Mouse (Mus musculus): ENCODE measurements around the gene Psg16. TPM values are rescaled to one million over a fixed set of nuclear protein-coding genes. Genes with fewer than 3 reads are reported as not detected.

The Psg16 gene
- not detected in 2 replicates for polyA plus RNA-seq (2012; ENCODE audit: insufficient read depth, insufficient read length, missing spikeins)

GRCm38 (mm10) chr7:17073904-17074615 is at the start of gene Psg16:
Gene Psg16 (plus strand): TSS chr7:17074040.
- Histone ChIP-seq H3K4me1 (ENCODE audit: control insufficient read depth, insufficient read depth, insufficient read length, low read length) (no peaks in the 10 kb centered on the region), H3K27ac (replicated peaks; ENCODE audit: low read depth, low read length) (no peak within 1 kb of the TSS), H3K4me3 (ENCODE audit: insufficient read depth, low read depth, low read length) (no peak within 1 kb of the TSS)

DNA sequence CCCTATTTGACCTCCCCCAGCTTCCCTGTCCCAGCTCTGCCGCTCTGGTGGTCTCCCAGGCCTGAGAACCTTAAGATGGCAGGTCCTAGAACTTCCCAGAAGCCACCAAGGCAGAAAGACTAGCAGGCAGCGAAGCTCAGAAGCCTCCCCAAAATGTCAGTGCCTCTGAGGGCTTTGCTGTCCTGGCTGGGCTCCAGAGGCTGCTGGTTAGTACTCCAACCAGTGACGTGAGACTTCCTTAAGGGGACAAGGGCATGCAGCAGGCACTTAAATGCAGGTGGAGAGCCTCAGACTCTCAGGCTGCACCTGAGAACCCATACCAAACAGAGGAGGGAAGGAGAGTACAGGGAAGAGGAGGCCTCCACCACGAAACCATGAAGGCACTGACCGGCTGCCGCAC is 49.7 kb upstream of the Psg16 start:
- H3K4me3 ChIP-seq (ENCODE audit: insufficient read depth, low read depth, low read length): peak overlapping the region; percentile 4; the same call in 1 of the 2 replicates
- peak overlapping the region; percentile 57 for H3K27ac ChIP-seq (replicated peaks; ENCODE audit: low read depth, low read length)
- H3K4me1 ChIP-seq (ENCODE audit: control insufficient read depth, insufficient read depth, insufficient read length, low read length): peaks cover 35% of the 10 kb centered on the region

DNA sequence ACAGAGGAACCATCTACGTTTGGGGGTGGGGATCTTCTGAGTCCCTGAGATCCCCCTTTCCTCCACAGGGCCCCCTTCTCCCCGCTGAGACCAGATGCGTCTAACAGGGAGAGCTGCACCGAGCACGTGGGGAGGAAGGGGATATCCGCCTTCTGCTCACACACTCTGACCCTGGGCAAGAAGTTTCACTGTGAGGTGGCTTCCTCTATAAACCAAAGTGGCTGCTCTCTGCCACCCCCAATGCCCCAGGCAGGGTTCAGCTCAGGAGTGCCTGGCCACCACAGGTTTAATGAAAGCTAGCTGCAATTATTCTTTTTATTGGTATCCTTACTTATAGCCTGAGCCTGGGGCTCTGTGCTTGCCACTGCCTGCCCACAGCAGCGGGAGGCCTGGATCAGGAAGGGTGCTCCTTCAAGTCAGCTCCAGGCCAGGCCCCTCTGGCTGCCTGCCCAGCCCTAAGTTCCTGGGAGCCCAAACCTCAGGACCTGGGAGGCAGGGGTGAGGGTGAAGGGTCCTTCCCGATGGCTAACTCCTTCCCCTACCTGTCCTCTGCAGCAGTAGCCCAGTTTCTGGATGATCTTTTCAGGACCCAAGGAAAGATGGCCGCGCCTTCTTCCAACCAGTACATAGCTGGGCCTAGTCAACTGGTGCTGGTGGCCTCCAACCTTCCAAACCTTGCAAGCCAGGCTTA is 48.9 kb upstream of the Psg16 start:
- peak overlapping the region; percentile 57 for H3K27ac ChIP-seq (replicated peaks; ENCODE audit: low read depth, low read length)
- H3K4me3 ChIP-seq (ENCODE audit: insufficient read depth, low read depth, low read length): no peak overlapping the region
- H3K4me1 ChIP-seq (ENCODE audit: control insufficient read depth, insufficient read depth, insufficient read length, low read length): peaks cover 35% of the 10 kb centered on the region

- H3K4me3 ChIP-seq (ENCODE audit: insufficient read depth, low read depth, low read length): 0 out of 2 replicates have a peak overlapping the region, but pooled peaks have one; percentile 7
- H3K27ac ChIP-seq (replicated peaks; ENCODE audit: low read depth, low read length): peak overlapping the region; percentile 57
- peaks cover 35% of the 10 kb centered on the region for H3K4me1 ChIP-seq (ENCODE audit: control insufficient read depth, insufficient read depth, insufficient read length, low read length)
Measured at GRCm38 (mm10) chr7:17025505-17025894, 48.3 kb upstream of the Psg16 start.

DNA sequence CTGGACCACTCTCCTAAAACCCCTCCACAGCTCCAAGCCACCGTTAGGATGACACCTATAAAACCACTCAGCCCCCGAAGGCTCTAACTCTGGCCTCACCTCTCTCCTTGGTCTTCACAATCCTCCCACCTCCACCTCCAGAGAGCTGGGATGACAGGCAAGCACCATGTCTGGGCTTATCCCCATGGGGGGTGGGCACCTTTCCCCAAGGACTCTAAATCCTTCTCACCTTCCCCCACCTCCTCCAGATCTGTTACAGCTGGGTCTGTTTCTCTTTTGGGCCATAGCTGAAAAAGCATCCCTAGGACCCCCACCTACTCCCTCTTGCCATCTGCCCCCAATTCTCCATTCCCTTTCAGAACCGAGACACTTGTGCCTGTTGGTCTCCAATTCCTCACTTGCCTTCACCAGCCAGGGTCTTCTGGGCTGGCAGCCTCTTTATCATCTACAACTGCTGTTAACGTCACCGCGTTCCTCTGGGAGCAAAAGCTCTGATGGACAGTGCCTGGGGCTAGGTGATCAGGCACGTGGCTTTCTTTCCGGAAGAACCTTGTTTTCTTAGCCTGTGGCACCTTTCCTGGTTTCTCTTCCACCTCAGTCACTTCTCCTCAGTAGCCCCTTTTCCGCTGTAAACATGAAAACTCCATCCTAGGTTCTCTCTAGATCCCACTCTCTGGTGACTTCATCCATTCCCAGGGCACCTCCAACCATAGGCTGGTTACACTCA is 47.8 kb upstream of the Psg16 start:
- H3K4me3 ChIP-seq (ENCODE audit: insufficient read depth, low read depth, low read length): peak overlapping the region; percentile 95
- H3K4me1 ChIP-seq (ENCODE audit: control insufficient read depth, insufficient read depth, insufficient read length, low read length): peaks cover 35% of the 10 kb centered on the region

DNA sequence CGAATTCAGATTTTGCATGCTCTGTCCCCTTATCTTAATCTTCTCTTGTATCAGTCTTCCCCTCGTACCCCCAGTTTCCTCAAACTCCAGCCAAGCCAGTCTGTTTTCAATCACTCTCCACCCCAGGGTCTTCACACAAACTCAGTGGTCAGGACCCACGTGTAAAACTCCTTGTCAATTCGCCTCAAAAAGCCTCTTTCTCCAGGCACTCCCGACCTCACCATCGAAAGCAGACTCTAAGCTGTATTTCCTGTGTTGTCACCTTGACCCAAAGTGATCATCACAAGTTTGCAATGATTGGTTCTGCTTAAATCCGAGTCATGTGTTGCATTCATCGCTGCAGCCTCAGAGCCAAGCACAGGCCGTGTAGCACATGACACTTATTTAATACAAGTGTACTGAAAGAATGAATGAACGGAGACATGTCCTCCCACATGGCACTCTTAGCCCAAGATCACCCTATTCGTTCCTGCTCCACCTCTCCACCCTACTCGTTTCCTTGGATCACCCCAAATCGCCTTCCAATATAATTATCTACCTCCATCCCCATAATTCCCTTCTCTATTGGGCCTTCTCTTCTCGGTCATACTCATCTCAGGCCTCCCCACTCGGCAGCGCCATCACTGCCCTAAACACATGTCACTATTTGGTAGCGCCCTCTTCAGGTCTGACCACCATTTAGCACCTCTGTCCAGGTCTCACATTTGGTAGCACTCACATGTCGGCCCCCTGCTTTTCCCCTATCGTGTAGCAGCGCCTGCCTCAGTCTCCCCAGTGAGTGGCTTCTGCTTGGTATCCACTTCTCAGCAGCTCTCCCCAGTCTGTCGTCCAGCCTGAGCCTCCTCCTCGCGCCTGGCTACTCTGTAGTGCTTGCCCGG is 46.9 kb upstream of the Psg16 start:
- Histone ChIP-seq H3K27ac (replicated peaks; ENCODE audit: low read depth, low read length) (peak overlapping the region; percentile 95), H3K4me3 (ENCODE audit: insufficient read depth, low read depth, low read length) (peak overlapping the region; percentile 95), H3K4me1 (ENCODE audit: control insufficient read depth, insufficient read depth, insufficient read length, low read length) (peaks cover 35% of the 10 kb centered on the region)

More for the DNA sequence above, 47.8 kb upstream of the Psg16 start:
- H3K27ac ChIP-seq (replicated peaks; ENCODE audit: low read depth, low read length): peak overlapping the region; percentile 57

DNA sequence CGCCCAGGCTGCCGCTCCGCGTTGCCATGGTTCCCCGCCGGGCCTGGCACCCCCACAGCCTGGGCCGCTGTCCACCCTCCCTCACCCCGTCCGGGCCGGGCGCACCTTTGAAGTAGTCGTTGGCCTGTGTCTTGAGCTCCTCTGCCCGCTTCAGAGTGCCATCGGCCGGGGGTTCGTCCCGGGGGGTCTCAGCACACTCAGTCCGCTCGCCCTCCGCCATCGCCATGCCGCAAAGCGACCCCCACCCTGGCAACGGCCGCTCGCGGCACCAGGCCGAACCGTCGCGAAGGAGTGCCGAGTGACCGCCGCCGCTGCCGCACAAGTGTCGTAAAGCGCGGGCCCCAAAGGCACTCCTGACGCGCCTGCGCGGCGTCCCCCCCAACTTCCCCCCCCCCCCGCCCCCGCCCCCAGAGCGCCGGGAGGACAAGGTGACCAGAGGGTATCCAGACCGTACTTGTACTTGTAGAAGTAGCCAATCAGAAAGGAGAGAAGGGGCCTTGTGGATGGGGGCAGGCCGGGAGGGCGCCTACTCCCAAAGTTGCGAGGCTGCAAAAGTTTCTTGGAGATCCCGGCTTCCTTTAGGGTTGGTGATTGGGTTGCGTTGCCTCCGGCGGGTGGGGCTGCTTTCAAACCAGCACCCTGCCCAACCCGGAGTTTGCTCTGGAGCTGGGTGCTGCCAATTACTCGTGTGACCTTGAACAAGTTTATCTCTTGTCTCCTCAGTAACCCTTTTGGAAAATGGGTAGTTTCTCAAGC is 46.1 kb upstream of the Psg16 start, which contains the start of gene Ppp5c:
Gene Ppp5c, minus strand, starts transcription at position 337 of the 756 bp plus-strand sequence.
- Histone ChIP-seq H3K27ac (replicated peaks; ENCODE audit: low read depth, low read length) (peak within 1 kb of the TSS; percentile 95), H3K4me1 (ENCODE audit: control insufficient read depth, insufficient read depth, insufficient read length, low read length) (peaks cover 35% of the 10 kb centered on the region), H3K4me3 (ENCODE audit: insufficient read depth, low read depth, low read length) (peak within 1 kb of the TSS; percentile 95)

- no peak overlapping the region for H3K4me3 ChIP-seq (ENCODE audit: insufficient read depth, low read depth, low read length)
- H3K27ac ChIP-seq (replicated peaks; ENCODE audit: low read depth, low read length): no peak overlapping the region
- H3K4me1 ChIP-seq (ENCODE audit: control insufficient read depth, insufficient read depth, insufficient read length, low read length): peaks cover 26% of the 10 kb centered on the region
Measured at GRCm38 (mm10) chr7:17028923-17029322, 44.9 kb upstream of the Psg16 start.

DNA sequence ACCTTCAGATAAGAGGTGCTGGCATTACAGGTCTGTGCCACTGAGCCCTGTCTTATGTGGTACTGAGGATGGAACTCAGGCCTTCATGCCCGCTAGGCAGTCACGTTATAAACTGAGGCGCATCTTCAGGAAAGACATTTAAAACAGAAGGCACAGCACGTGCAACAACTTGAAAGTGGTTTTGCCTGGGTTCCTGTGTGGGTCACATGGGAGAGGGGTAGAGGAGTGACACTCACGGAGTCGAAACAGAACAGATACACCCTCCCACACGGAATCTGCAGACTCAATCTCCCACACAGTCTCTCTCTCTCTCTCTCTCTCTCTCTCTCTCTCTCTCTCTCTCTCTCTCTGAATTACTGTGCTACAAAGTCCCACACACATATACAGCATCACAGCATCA is 43.6 kb upstream of the Psg16 start:
- H3K27ac ChIP-seq (replicated peaks; ENCODE audit: low read depth, low read length): no peak overlapping the region
- peaks cover 14% of the 10 kb centered on the region for H3K4me1 ChIP-seq (ENCODE audit: control insufficient read depth, insufficient read depth, insufficient read length, low read length)

GRCm38 (mm10) chr7:17038018-17038695 is 35.7 kb upstream of the Psg16 start:
- no peak overlapping the region for H3K27ac ChIP-seq (replicated peaks; ENCODE audit: low read depth, low read length)
- H3K4me3 ChIP-seq (ENCODE audit: insufficient read depth, low read depth, low read length): no peak overlapping the region
- H3K4me1 ChIP-seq (ENCODE audit: control insufficient read depth, insufficient read depth, insufficient read length, low read length): no peaks in the 10 kb centered on the region

More for the DNA sequence above, 43.6 kb upstream of the Psg16 start:
- no peak overlapping the region for H3K4me3 ChIP-seq (ENCODE audit: insufficient read depth, low read depth, low read length)

DNA sequence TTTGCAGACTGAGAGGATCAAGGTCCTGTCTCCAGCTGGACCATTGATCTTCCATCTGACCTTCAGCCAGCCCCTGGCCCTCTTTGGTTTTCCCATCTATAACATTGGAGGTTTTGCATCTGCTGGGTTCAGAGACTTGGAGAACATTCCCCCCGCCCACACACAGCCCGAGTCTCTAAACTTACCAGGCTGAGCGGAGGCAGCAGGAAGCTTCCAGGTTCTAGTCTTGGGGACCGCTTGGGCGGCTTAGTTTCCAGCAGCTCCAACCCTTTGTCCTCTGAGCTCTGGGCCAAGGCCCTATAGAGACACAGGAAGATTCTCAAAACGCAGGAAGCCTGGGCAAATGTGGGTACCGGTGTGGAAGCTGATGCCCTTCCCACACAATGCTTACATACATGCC is 34.5 kb upstream of the Psg16 start:
- H3K27ac ChIP-seq (replicated peaks; ENCODE audit: low read depth, low read length): no peak overlapping the region
- no peaks in the 10 kb centered on the region for H3K4me1 ChIP-seq (ENCODE audit: control insufficient read depth, insufficient read depth, insufficient read length, low read length)
- H3K4me3 ChIP-seq (ENCODE audit: insufficient read depth, low read depth, low read length): no peak overlapping the region

GRCm38 (mm10) chr7:17045743-17046142 is 28.1 kb upstream of the Psg16 start:
- Histone ChIP-seq H3K27ac (replicated peaks; ENCODE audit: low read depth, low read length) (no peak overlapping the region), H3K4me3 (ENCODE audit: insufficient read depth, low read depth, low read length) (no peak overlapping the region), H3K4me1 (ENCODE audit: control insufficient read depth, insufficient read depth, insufficient read length, low read length) (no peaks in the 10 kb centered on the region)

GRCm38 (mm10) chr7:17047041-17047682 is 26.7 kb upstream of the Psg16 start:
- no peak overlapping the region for H3K27ac ChIP-seq (replicated peaks; ENCODE audit: low read depth, low read length)
- H3K4me1 ChIP-seq (ENCODE audit: control insufficient read depth, insufficient read depth, insufficient read length, low read length): no peaks in the 10 kb centered on the region
- H3K4me3 ChIP-seq (ENCODE audit: insufficient read depth, low read depth, low read length): no peak overlapping the region
